Mouse (Mus musculus) liver, embryonic 14.5 days (tissue): ENCODE results near the gene Ensa. TPM values are rescaled to one million over a fixed set of nuclear protein-coding genes. Genes with fewer than 3 reads are reported as not detected.

Experiments used
- ATAC-seq: fragments of 200-750 bp; cut with Nextera tagmentation; 2 replicates; pipeline ENCODE4 v1.8.0; 2017; ENCODE audit warnings: moderate number of reproducible peaks, mild to moderate bottlenecking, moderate library complexity; ENCODE audit not compliant: insufficient read depth
- DNase-seq, 3 experiments: peaks; one replicate each; pipeline ENCODE4 v3.0.0-alpha.2; 2012 to 2013; ENCODE audit warnings: low read depth in 3 of 3, low spot score in 3 of 3
- H3K27ac ChIP-seq: fragments of 300-500 bp; sonication (generic); 2 replicates; pipeline ENCODE4 v1.5.1; 2014; ENCODE audit warnings: moderate library complexity, mild to moderate bottlenecking, control low read depth, inconsistent platforms
- H3K27me3 ChIP-seq: fragments of 300-500 bp; sonication (generic); 2 replicates; pipeline ENCODE4 v1.6.1; 2014; ENCODE audit warnings: mild to moderate bottlenecking, low read length, moderate library complexity; ENCODE audit not compliant: control insufficient read depth, insufficient read depth
- H3K36me3 ChIP-seq: fragments of 300-500 bp; sonication (generic); replicated peaks from 2 replicates; pipeline ENCODE4 v1.6.1; 2014; ENCODE audit warnings: low read depth; ENCODE audit not compliant: control insufficient read depth, insufficient read depth
- H3K4me1 ChIP-seq, 2 experiments: fragments of 200-500 bp in 1 of 2; fragments of 300-500 bp in 1 of 2; sonication (generic) in 1 of 2; replicated peaks; 2 replicates each; pipeline ENCODE4 v1.6.1; 2012 to 2014; ENCODE audit warnings: antibody characterized with exemption in 1 of 2, inconsistent platforms in 1 of 2, low read length in 1 of 2; ENCODE audit not compliant: control insufficient read depth in 2 of 2, insufficient read depth in 2 of 2
- H3K4me2 ChIP-seq: fragments of 300-500 bp; sonication (generic); 2 replicates; pipeline ENCODE4 v1.6.1; 2014; ENCODE audit warnings: low read depth, mild to moderate bottlenecking, control low read depth, moderate library complexity
- H3K4me3 ChIP-seq, 2 experiments: fragments of 200-500 bp in 1 of 2; fragments of 300-500 bp in 1 of 2; sonication (generic) in 1 of 2; 2 replicates each; pipeline ENCODE4 v1.5.1; 2012 to 2014; ENCODE audit warnings: low read depth in 2 of 2, low read length in 2 of 2, mild to moderate bottlenecking in 2 of 2, control low read depth in 1 of 2, inconsistent platforms in 1 of 2, moderate library complexity in 1 of 2; ENCODE audit not compliant: insufficient read depth in 1 of 2
- H3K9ac ChIP-seq: fragments of 300-500 bp; sonication (generic); replicated peaks from 2 replicates; pipeline ENCODE4 v1.6.1; 2014; ENCODE audit warnings: mild to moderate bottlenecking, control low read depth, moderate library complexity
- H3K9me3 ChIP-seq: fragments of 300-500 bp; sonication (generic); 2 replicates; pipeline ENCODE4 v1.6.1; 2016; ENCODE audit warnings: low read length, mixed read lengths; ENCODE audit not compliant: control insufficient read depth
- CTCF ChIP-seq: IDR thresholded peaks from 2 replicates; pipeline ENCODE4 v1.5.1; 2016; ENCODE audit warnings: antibody characterized with exemption, low read depth, control low read depth
- EP300 ChIP-seq: IDR thresholded peaks from 2 replicates; pipeline ENCODE4 v1.6.1; 2016; ENCODE audit warnings: antibody characterized with exemption, low read depth
- WGBS: fragments of 180-500 bp; shearing (Covaris S2); extraction: QIAGEN DNeasy Blood & Tissue Kit; methylation state at CpG from one replicate; pipeline ENCODE4 v1.1.7; 2014; ENCODE audit not compliant: insufficient replicate concordance; 5-methylcytosine and 5-hydroxymethylcytosine counted together
- polyA plus RNA-seq, 2 experiments: library from polyadenylated mRNA; depleted of rRNA in 1 of 2; stranded (reverse) in 1 of 2; unstranded in 1 of 2; fragments of >200 nt; fragmentation: Nextera tagmentation in 1 of 2; extraction: Ambion mirVana in 1 of 2; gene quantifications; 2 replicates each; pipeline versions ENCODE4 v1.2.1 to v1.2.3; 2012 to 2014

Ensa gene
- polyA plus RNA-seq, 2 experiments = 14.9 to 26.8 TPM

DNA sequence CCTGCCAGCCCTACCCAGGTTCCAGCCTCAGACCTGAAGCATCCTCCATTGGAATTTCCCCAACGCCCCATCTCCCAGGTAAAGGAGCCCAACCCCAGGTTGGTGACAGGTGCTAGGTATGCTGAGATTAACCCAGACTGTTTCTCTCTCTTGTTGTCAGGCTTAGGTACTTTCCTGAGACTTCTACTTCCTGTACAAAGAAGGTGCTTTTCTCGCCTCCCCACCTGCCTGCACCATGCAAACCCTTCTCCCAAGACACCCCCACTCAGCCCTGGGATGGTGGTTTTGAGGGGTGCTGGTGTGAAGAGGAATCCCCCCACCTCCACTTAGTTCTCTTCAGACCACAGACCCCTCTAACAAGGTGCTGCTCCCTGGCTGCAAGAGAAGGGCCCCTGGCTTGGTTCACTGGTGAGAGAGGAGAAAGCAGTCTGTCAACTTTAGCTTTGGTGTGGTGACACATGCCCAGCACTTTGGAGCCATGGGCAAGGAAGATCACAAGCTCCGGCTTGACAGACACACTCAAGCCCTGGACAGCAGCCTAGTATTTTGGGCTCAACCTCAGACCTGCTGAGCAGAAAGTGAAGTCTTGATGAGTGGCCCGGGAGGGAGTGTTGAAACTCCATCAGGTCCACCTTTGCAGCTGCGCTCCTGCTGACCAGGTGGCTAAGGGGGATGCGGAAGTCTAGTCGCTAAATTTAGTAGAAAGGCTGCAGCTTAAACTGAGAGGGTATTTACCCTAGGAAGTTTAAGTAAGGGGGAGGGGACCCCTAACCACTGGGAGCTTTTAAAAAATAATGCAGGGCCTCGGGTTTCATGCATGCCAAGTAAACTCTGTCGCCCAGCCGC lies 48.3 kb downstream of the Ensa start:
- Histone ChIP-seq H3K27me3 (no peaks in the 10 kb centered on the region), H3K4me3 (peak overlapping the region; percentile 42 to 58), H3K36me3 (peaks cover 12% of the 10 kb centered on the region; the same call in 1 of the 2 replicates), H3K4me1 (peaks cover 44 to 60% of the 10 kb centered on the region in 2 experiments), H3K9ac (peak overlapping the region; percentile 85), H3K4me2 (peak overlapping the region; percentile 73), H3K9me3 (no peaks in the 10 kb centered on the region), H3K27ac (peak overlapping the region; percentile 99)
- DNase-seq = no peak
- 49% methylated on average over 10 of the region's 10 CpGs for WGBS
- no peak for ATAC-seq
- TF ChIP-seq CTCF = no peak
- TF ChIP-seq EP300 = no peak

DNA sequence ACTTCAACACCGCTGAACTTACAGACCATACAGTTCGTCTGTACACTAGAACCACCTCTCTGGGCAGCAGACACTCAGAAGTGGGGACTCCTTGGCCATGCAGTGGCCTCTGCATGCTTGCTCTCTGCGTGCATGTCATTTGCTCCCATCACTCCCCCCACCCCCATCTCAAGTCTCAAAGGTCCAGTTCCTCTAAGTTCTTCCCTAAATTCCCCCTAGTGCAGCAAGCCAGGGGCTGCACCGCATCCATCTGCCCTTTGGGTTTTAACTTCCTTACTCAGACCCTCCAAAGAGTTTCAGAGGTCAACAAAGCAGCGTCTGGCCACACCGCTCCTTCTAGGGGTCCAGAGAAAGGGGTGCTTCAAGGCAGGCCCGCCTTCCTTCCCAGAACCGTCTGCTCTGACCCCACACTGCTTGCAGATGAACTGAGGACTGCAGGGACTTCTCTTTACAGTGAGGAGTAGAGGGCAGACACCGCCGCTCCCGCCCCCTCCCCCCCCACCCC lies 49.0 kb downstream of the Ensa start:
- Histone ChIP-seq H3K9ac (peak overlapping the region; percentile 85), H3K4me1 (peaks cover 41 to 54% of the 10 kb centered on the region in 2 experiments), H3K9me3 (no peaks in the 10 kb centered on the region), H3K36me3 (peaks cover 10% of the 10 kb centered on the region; the same call in 1 of the 2 replicates), H3K4me2 (peak overlapping the region; percentile 73), H3K27me3 (no peaks in the 10 kb centered on the region), H3K27ac (peak overlapping the region; percentile 99), H3K4me3 (peak overlapping the region; percentile 42 to 58)
- ATAC-seq (peak; percentile 3; the same call in 1 of the 2 replicates), DNase-seq (no peak)
- TF ChIP-seq EP300 (no peak), CTCF (0 out of 2 replicates have a peak, but pooled peaks have one; percentile 6)
- 9% methylated on average over 11 of the region's 11 CpGs for WGBS

DNA sequence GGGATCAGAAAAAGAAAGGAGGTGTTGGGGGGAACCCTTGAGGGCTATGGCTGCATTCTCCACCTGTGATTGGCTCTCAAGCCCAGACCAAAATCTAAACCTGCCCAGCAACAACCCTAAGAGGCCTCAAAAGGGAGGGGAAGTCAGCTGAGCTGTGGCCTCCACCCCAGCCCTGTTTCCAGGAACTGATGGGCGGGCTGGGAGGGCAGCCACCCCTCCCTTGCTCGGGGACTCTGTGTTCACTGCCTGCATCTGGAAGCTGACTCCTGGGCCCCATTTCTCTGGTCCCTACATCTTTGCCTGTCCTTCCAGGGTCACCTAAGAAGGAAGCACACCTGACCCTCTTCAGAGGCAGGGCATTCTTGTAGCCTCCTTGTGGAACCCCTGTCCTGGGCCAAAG lies 49.4 kb downstream of the Ensa start:
- Histone ChIP-seq H3K9ac (peak overlapping the region; percentile 94), H3K4me1 (peaks cover 41 to 53% of the 10 kb centered on the region in 2 experiments), H3K4me2 (peak overlapping the region; percentile 73), H3K27me3 (no peaks in the 10 kb centered on the region), H3K4me3 (peak overlapping the region; percentile 42 to 49), H3K9me3 (no peaks in the 10 kb centered on the region), H3K27ac (peak overlapping the region; percentile 99), H3K36me3 (peaks cover 7% of the 10 kb centered on the region; the same call in 1 of the 2 replicates)
- 0% methylated on average over 2 of the region's 2 CpGs for WGBS
- ATAC-seq (peak; percentile 92), DNase-seq (peak; percentile 94 to 96 (median 95))
- TF ChIP-seq CTCF (no peak), EP300 (peak; percentile 70)

GRCm38 (mm10) chr3:95674812-95675211 lies 50.0 kb downstream of the Ensa start:
- Histone ChIP-seq H3K4me1 (peaks cover 41 to 53% of the 10 kb centered on the region in 2 experiments), H3K4me3 (peak overlapping the region; percentile 13 to 41; a peak in 3 of 4 replicates), H3K9ac (peak overlapping the region; percentile 94), H3K36me3 (0 out of 2 replicates have a peak, but pooled peaks cover 3% of the 10 kb centered on the region), H3K4me2 (peak overlapping the region; percentile 73), H3K27me3 (no peaks in the 10 kb centered on the region), H3K27ac (peak overlapping the region; percentile 99), H3K9me3 (no peaks in the 10 kb centered on the region)
- ATAC-seq (peak; percentile 62), DNase-seq (peak in 2 of 3 experiments; percentile 66 to 69)
- WGBS = 7% methylated on average over 6 of the region's 6 CpGs
- TF ChIP-seq EP300 (no peak), CTCF (no peak)
